Mouse (Mus musculus): ENCODE results near the gene Lyrm1. TPM values are rescaled to one million over a fixed set of nuclear protein-coding genes. Genes with fewer than 3 reads are reported as not detected.
A peak's percentile ranks its signal among the peaks of the same experiment; 100 is the strongest.

Lyrm1 gene
- polyA plus RNA-seq (2014; fragmentation: Nextera tagmentation; extraction: Ambion mirVana): 5.5 and 6.2 TPM in 2 replicates

GRCm38 (mm10) chr7:119895639-119896512, at the start of gene Lyrm1, which contains the start of gene Dcun1d3:
Lyrm1 (plus strand) TSS chr7:119895861.
Dcun1d3 (minus strand) TSS chr7:119896298.
- ATAC-seq (ENCODE audit: insufficient read depth) (peak; percentile 98), DNase-seq (peak; percentile 98)
- no peaks in the 10 kb centered on the region for H3K27me3 ChIP-seq (ENCODE audit: insufficient read depth, low read length)
- H3K4me3 ChIP-seq (ENCODE audit: low read depth, low read length): peak within 1 kb of the TSS; percentile 72
- H3K9me3 ChIP-seq (ENCODE audit: low read depth, low read length): no peaks in the 10 kb centered on the region
- peak within 1 kb of the TSS; percentile 97 for H3K27ac ChIP-seq (ENCODE audit: low read depth)
- H3K4me2 ChIP-seq: peak within 1 kb of the TSS; percentile 83
- H3K4me1 ChIP-seq (ENCODE audit: insufficient read depth): no peaks in the 10 kb centered on the region
- no peaks in the 10 kb centered on the region for H3K36me3 ChIP-seq (ENCODE audit: insufficient read depth)
- H3K9ac ChIP-seq: peak within 1 kb of the TSS; percentile 83
- WGBS: under 1% methylated on average over 63 of the region's 63 CpGs
- TF ChIP-seq CTCF (IDR thresholded peaks at IDR 0.05; ENCODE audit: low read depth): no peak

- H3K9me3 ChIP-seq (ENCODE audit: low read depth, low read length): no peaks in the 10 kb centered on the region
- peaks cover 31% of the 10 kb centered on the region for H3K36me3 ChIP-seq (ENCODE audit: insufficient read depth)
- H3K9ac ChIP-seq: no peak overlapping the region
- 88% methylated on average over 2 of the region's 2 CpGs for WGBS
- no peak overlapping the region for H3K4me3 ChIP-seq (ENCODE audit: low read depth, low read length)
- no peak for DNase-seq
- H3K27me3 ChIP-seq (ENCODE audit: insufficient read depth, low read length): no peaks in the 10 kb centered on the region
- TF ChIP-seq CTCF (IDR thresholded peaks at IDR 0.05; ENCODE audit: low read depth): no peak
- no peak for ATAC-seq (ENCODE audit: insufficient read depth)
- H3K4me1 ChIP-seq (ENCODE audit: insufficient read depth): no peaks in the 10 kb centered on the region
- H3K4me2 ChIP-seq: no peak overlapping the region
- no peak overlapping the region for H3K27ac ChIP-seq (ENCODE audit: low read depth)
These were observed 48.3 kb upstream of the Lyrm1 start for GRCm38 (mm10) chr7:119847396-119847795.

- peak; percentile 93 for TF ChIP-seq CTCF (IDR thresholded peaks at IDR 0.05; ENCODE audit: low read depth)
- Histone ChIP-seq H3K36me3 (ENCODE audit: insufficient read depth) (peaks cover 29% of the 10 kb centered on the region), H3K9ac (no peak overlapping the region), H3K27me3 (ENCODE audit: insufficient read depth, low read length) (no peaks in the 10 kb centered on the region), H3K4me2 (no peak overlapping the region), H3K4me3 (ENCODE audit: low read depth, low read length) (no peak overlapping the region), H3K4me1 (ENCODE audit: insufficient read depth) (no peaks in the 10 kb centered on the region), H3K9me3 (ENCODE audit: low read depth, low read length) (no peaks in the 10 kb centered on the region), H3K27ac (ENCODE audit: low read depth) (no peak overlapping the region)
- WGBS: 0% methylated on average over 1 of the region's 1 CpGs
- ATAC-seq (ENCODE audit: insufficient read depth): peak; percentile 47; the same call in 1 of the 2 replicates
- DNase-seq: peak; percentile 83
These were observed 46.6 kb upstream of the Lyrm1 start for GRCm38 (mm10) chr7:119849096-119849495.

- DNase-seq (peak; percentile 50), ATAC-seq (ENCODE audit: insufficient read depth) (no peak)
- no peak overlapping the region for H3K9ac ChIP-seq
- no peak for TF ChIP-seq CTCF (IDR thresholded peaks at IDR 0.05; ENCODE audit: low read depth)
- no peaks in the 10 kb centered on the region for H3K4me1 ChIP-seq (ENCODE audit: insufficient read depth)
- 70% methylated on average over 5 of the region's 5 CpGs for WGBS
- no peak overlapping the region for H3K4me2 ChIP-seq
- H3K9me3 ChIP-seq (ENCODE audit: low read depth, low read length): no peaks in the 10 kb centered on the region
- H3K4me3 ChIP-seq (ENCODE audit: low read depth, low read length): no peak overlapping the region
- peaks cover 25% of the 10 kb centered on the region for H3K36me3 ChIP-seq (ENCODE audit: insufficient read depth)
- H3K27ac ChIP-seq (ENCODE audit: low read depth): no peak overlapping the region
- no peaks in the 10 kb centered on the region for H3K27me3 ChIP-seq (ENCODE audit: insufficient read depth, low read length)
These were observed 44.9 kb upstream of the Lyrm1 start for GRCm38 (mm10) chr7:119850737-119851136.

- H3K36me3 ChIP-seq (ENCODE audit: insufficient read depth): peaks cover 35% of the 10 kb centered on the region; the same call in 1 of the 2 replicates
- TF ChIP-seq CTCF (IDR thresholded peaks at IDR 0.05; ENCODE audit: low read depth): no peak
- H3K9me3 ChIP-seq (ENCODE audit: low read depth, low read length): no peaks in the 10 kb centered on the region
- H3K4me2 ChIP-seq: no peak overlapping the region
- H3K9ac ChIP-seq: no peak overlapping the region
- H3K4me3 ChIP-seq (ENCODE audit: low read depth, low read length): no peak overlapping the region
- ATAC-seq (ENCODE audit: insufficient read depth) (no peak), DNase-seq (no peak)
- no peak overlapping the region for H3K27ac ChIP-seq (ENCODE audit: low read depth)
- H3K4me1 ChIP-seq (ENCODE audit: insufficient read depth): no peaks in the 10 kb centered on the region
- no peaks in the 10 kb centered on the region for H3K27me3 ChIP-seq (ENCODE audit: insufficient read depth, low read length)
These were observed 43.2 kb upstream of the Lyrm1 start for GRCm38 (mm10) chr7:119852494-119852893.

GRCm38 (mm10) chr7:119853186-119853585, 42.5 kb upstream of the Lyrm1 start:
- peaks cover 42% of the 10 kb centered on the region; the same call in 1 of the 2 replicates for H3K36me3 ChIP-seq (ENCODE audit: insufficient read depth)
- no peak overlapping the region for H3K27ac ChIP-seq (ENCODE audit: low read depth)
- 89% methylated on average over 1 of the region's 1 CpGs for WGBS
- no peak overlapping the region for H3K9ac ChIP-seq
- no peak overlapping the region for H3K4me3 ChIP-seq (ENCODE audit: low read depth, low read length)
- H3K9me3 ChIP-seq (ENCODE audit: low read depth, low read length): no peaks in the 10 kb centered on the region
- no peaks in the 10 kb centered on the region for H3K27me3 ChIP-seq (ENCODE audit: insufficient read depth, low read length)
- DNase-seq (no peak), ATAC-seq (ENCODE audit: insufficient read depth) (no peak)
- H3K4me1 ChIP-seq (ENCODE audit: insufficient read depth): no peaks in the 10 kb centered on the region
- H3K4me2 ChIP-seq: no peak overlapping the region
- no peak for TF ChIP-seq CTCF (IDR thresholded peaks at IDR 0.05; ENCODE audit: low read depth)

- Histone ChIP-seq H3K4me1 (ENCODE audit: insufficient read depth) (no peaks in the 10 kb centered on the region), H3K4me2 (no peak overlapping the region), H3K9ac (no peak overlapping the region), H3K36me3 (ENCODE audit: insufficient read depth) (peaks cover 52% of the 10 kb centered on the region), H3K27ac (ENCODE audit: low read depth) (no peak overlapping the region), H3K27me3 (ENCODE audit: insufficient read depth, low read length) (no peaks in the 10 kb centered on the region), H3K4me3 (ENCODE audit: low read depth, low read length) (no peak overlapping the region), H3K9me3 (ENCODE audit: low read depth, low read length) (no peaks in the 10 kb centered on the region)
- 99% methylated on average over 2 of the region's 2 CpGs for WGBS
- ATAC-seq (ENCODE audit: insufficient read depth) (no peak), DNase-seq (no peak)
- no peak for TF ChIP-seq CTCF (IDR thresholded peaks at IDR 0.05; ENCODE audit: low read depth)
These were observed 41.3 kb upstream of the Lyrm1 start for GRCm38 (mm10) chr7:119854362-119854761.

Measured in lung, embryonic 14.5 days (tissue).